Mouse (Mus musculus): Measurements from ENCODE around the gene Adam8. TPM values are rescaled to one million over a fixed set of nuclear protein-coding genes. Genes with fewer than 3 reads are reported as not detected.

Adam8 gene
- total and polyA plus RNA-seq, 2 experiments from 2014 or later, result 0.47 to 2.6 TPM

- 68% methylated on average over 4 of the region's 4 CpGs for WGBS
- no peak for TF ChIP-seq CTCF (IDR thresholded peaks at IDR 0.05; ENCODE audit: low read depth)
- Histone ChIP-seq H3K4me1 (ENCODE audit: insufficient read depth) (no peaks in the 10 kb centered on the region), H3K27ac (ENCODE audit: low read depth, low read length) (no peak overlapping the region), H3K9me3 (ENCODE audit: low read length) (no peaks in the 10 kb centered on the region), H3K27me3 (ENCODE audit: insufficient read depth, low read length) (no peaks in the 10 kb centered on the region), H3K4me2 (ENCODE audit: low read depth) (no peak overlapping the region), H3K36me3 (ENCODE audit: insufficient read depth) (peaks cover 41% of the 10 kb centered on the region), H3K4me3 (ENCODE audit: low read depth, low read length) (no peak overlapping the region), H3K9ac (no peak overlapping the region)
- no peak for ATAC-seq
- no peak for DNase-seq
Observed at GRCm38 (mm10) chr7:139994202-139994601, 1.8 kb upstream of the Adam8 start.

GRCm38 (mm10) chr7:139993532-139993931 lies 1.2 kb upstream of the Adam8 start:
- Histone ChIP-seq H3K27me3 (ENCODE audit: insufficient read depth, low read length) (no peaks in the 10 kb centered on the region), H3K9ac (no peak overlapping the region), H3K9me3 (ENCODE audit: low read length) (no peaks in the 10 kb centered on the region), H3K36me3 (ENCODE audit: insufficient read depth) (peaks cover 35% of the 10 kb centered on the region), H3K4me1 (ENCODE audit: insufficient read depth) (no peaks in the 10 kb centered on the region), H3K4me3 (ENCODE audit: low read depth, low read length) (no peak overlapping the region), H3K27ac (ENCODE audit: low read depth, low read length) (no peak overlapping the region), H3K4me2 (ENCODE audit: low read depth) (no peak overlapping the region)
- 94% methylated on average over 6 of the region's 6 CpGs for WGBS
- TF ChIP-seq CTCF (IDR thresholded peaks at IDR 0.05; ENCODE audit: low read depth), result no peak
- DNase-seq (no peak), ATAC-seq (no peak)

- DNase-seq, result no peak
- ATAC-seq, result no peak
- Histone ChIP-seq H3K27ac (ENCODE audit: low read depth, low read length) (no peak overlapping the region), H3K9ac (no peak overlapping the region), H3K9me3 (ENCODE audit: low read length) (no peaks in the 10 kb centered on the region), H3K4me2 (ENCODE audit: low read depth) (no peak overlapping the region), H3K27me3 (ENCODE audit: insufficient read depth, low read length) (no peaks in the 10 kb centered on the region), H3K4me3 (ENCODE audit: low read depth, low read length) (no peak overlapping the region), H3K36me3 (ENCODE audit: insufficient read depth) (peaks cover 14% of the 10 kb centered on the region), H3K4me1 (ENCODE audit: insufficient read depth) (no peaks in the 10 kb centered on the region)
- 67% methylated on average over 8 of the region's 8 CpGs for WGBS
- no peak for TF ChIP-seq CTCF (IDR thresholded peaks at IDR 0.05; ENCODE audit: low read depth)
Observed at GRCm38 (mm10) chr7:139990864-139991394, 1.4 kb downstream of the Adam8 start.

GRCm38 (mm10) chr7:139988272-139988671 lies 4.1 kb downstream of the Adam8 start:
- ATAC-seq (no peak), DNase-seq (no peak)
- Histone ChIP-seq H3K36me3 (ENCODE audit: insufficient read depth) (peaks cover 6% of the 10 kb centered on the region; the same call in 1 of the 2 replicates), H3K4me1 (ENCODE audit: insufficient read depth) (no peaks in the 10 kb centered on the region), H3K4me3 (ENCODE audit: low read depth, low read length) (no peak overlapping the region), H3K27me3 (ENCODE audit: insufficient read depth, low read length) (no peaks in the 10 kb centered on the region), H3K9me3 (ENCODE audit: low read length) (no peaks in the 10 kb centered on the region), H3K4me2 (ENCODE audit: low read depth) (no peak overlapping the region), H3K27ac (ENCODE audit: low read depth, low read length) (no peak overlapping the region), H3K9ac (no peak overlapping the region)
- TF ChIP-seq CTCF (IDR thresholded peaks at IDR 0.05; ENCODE audit: low read depth), result no peak
- WGBS, result 87% methylated on average over 9 of the region's 9 CpGs

GRCm38 (mm10) chr7:139984505-139984904 lies 7.9 kb downstream of the Adam8 start:
- H3K9ac ChIP-seq, result no peak overlapping the region
- no peaks in the 10 kb centered on the region for H3K27me3 ChIP-seq (ENCODE audit: insufficient read depth, low read length)
- WGBS, result 94% methylated on average over 11 of the region's 11 CpGs

GRCm38 (mm10) chr7:139982058-139982457 lies 10.3 kb downstream of the Adam8 start:
- ATAC-seq, result no peak
- no peak for TF ChIP-seq CTCF (IDR thresholded peaks at IDR 0.05; ENCODE audit: low read depth)

More at GRCm38 (mm10) chr7:139984505-139984904, 7.9 kb downstream of the Adam8 start:
- DNase-seq, result no peak
- H3K27ac ChIP-seq (ENCODE audit: low read depth, low read length), result no peak overlapping the region
- no peaks in the 10 kb centered on the region for H3K9me3 ChIP-seq (ENCODE audit: low read length)
- peaks cover 6% of the 10 kb centered on the region; the same call in 1 of the 2 replicates for H3K36me3 ChIP-seq (ENCODE audit: insufficient read depth)
- ATAC-seq, result no peak
- TF ChIP-seq CTCF (IDR thresholded peaks at IDR 0.05; ENCODE audit: low read depth), result no peak
- H3K4me2 ChIP-seq (ENCODE audit: low read depth), result no peak overlapping the region
- no peaks in the 10 kb centered on the region for H3K4me1 ChIP-seq (ENCODE audit: insufficient read depth)
- no peak overlapping the region for H3K4me3 ChIP-seq (ENCODE audit: low read depth, low read length)

GRCm38 (mm10) chr7:139980778-139981177 lies 11.6 kb downstream of the Adam8 start:
- no peaks in the 10 kb centered on the region for H3K9me3 ChIP-seq (ENCODE audit: low read length)
- 0 out of 2 replicates have a peak, but pooled peaks cover 4% of the 10 kb centered on the region for H3K4me1 ChIP-seq (ENCODE audit: insufficient read depth)
- H3K27me3 ChIP-seq (ENCODE audit: insufficient read depth, low read length), result no peaks in the 10 kb centered on the region
- H3K4me2 ChIP-seq (ENCODE audit: low read depth), result no peak overlapping the region
- no peak overlapping the region for H3K27ac ChIP-seq (ENCODE audit: low read depth, low read length)
- 54% methylated on average over 3 of the region's 3 CpGs for WGBS
- H3K36me3 ChIP-seq (ENCODE audit: insufficient read depth), result no peaks in the 10 kb centered on the region
- TF ChIP-seq CTCF (IDR thresholded peaks at IDR 0.05; ENCODE audit: low read depth), result no peak
- ATAC-seq, result no peak
- no peak overlapping the region for H3K9ac ChIP-seq
- DNase-seq, result no peak
- H3K4me3 ChIP-seq (ENCODE audit: low read depth, low read length), result no peak overlapping the region

More at GRCm38 (mm10) chr7:139982058-139982457, 10.3 kb downstream of the Adam8 start:
- H3K4me1 ChIP-seq (ENCODE audit: insufficient read depth), result 0 out of 2 replicates have a peak, but pooled peaks cover 4% of the 10 kb centered on the region
- H3K4me3 ChIP-seq (ENCODE audit: low read depth, low read length), result no peak overlapping the region
- no peak for DNase-seq
- H3K27me3 ChIP-seq (ENCODE audit: insufficient read depth, low read length), result no peaks in the 10 kb centered on the region
- H3K9ac ChIP-seq, result no peak overlapping the region
- H3K9me3 ChIP-seq (ENCODE audit: low read length), result no peaks in the 10 kb centered on the region
- H3K4me2 ChIP-seq (ENCODE audit: low read depth), result no peak overlapping the region
- H3K36me3 ChIP-seq (ENCODE audit: insufficient read depth), result peaks cover 6% of the 10 kb centered on the region; the same call in 1 of the 2 replicates
- H3K27ac ChIP-seq (ENCODE audit: low read depth, low read length), result no peak overlapping the region
- WGBS, result 84% methylated on average over 11 of the region's 11 CpGs

Data from forebrain, postnatal 0 days (tissue).